Mouse (Mus musculus): ENCODE data around the gene Dclk3. TPM values are rescaled to one million over a fixed set of nuclear protein-coding genes. Genes with fewer than 3 reads are reported as not detected.

Dclk3 gene
- polyA plus RNA-seq, 1 experiment, result 28.7 TPM

DNA sequence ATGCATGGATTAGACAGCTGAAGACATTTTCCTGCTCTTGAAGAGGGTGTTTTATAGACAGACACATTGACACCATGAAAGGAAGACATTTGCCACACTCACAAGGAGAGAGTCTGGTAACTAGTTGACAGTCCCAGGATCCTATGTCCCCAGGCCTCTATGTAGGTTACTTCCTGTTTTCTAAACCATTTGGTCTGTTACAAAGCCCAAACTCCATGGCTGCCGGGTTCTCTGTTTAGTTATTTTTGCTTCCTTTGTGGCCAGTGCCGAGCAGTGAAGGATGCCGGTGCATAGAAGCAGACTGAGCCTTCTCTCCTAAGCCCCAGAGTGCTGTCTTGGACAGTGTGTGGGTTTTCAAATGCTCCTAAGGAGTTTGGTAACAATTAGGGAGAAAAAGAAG lies 15.0 kb downstream of the Dclk3 start:
- Histone ChIP-seq H3K4me1 (ENCODE audit: control insufficient read depth, insufficient read depth, low read length) (peaks cover 12% of the 10 kb centered on the region), H3K4me3 (ENCODE audit: insufficient read depth, low read length) (no peak overlapping the region), H3K27ac (ENCODE audit: insufficient read depth, low read length) (no peak overlapping the region)
- no peak for TF ChIP-seq CTCF (IDR thresholded peaks at IDR 0.05; ENCODE audit: extremely low read depth, insufficient read depth, low read length)
- TF ChIP-seq POLR2A (IDR thresholded peaks at IDR 0.05; ENCODE audit: extremely low read depth, insufficient read depth, low read length), result no peak

DNA sequence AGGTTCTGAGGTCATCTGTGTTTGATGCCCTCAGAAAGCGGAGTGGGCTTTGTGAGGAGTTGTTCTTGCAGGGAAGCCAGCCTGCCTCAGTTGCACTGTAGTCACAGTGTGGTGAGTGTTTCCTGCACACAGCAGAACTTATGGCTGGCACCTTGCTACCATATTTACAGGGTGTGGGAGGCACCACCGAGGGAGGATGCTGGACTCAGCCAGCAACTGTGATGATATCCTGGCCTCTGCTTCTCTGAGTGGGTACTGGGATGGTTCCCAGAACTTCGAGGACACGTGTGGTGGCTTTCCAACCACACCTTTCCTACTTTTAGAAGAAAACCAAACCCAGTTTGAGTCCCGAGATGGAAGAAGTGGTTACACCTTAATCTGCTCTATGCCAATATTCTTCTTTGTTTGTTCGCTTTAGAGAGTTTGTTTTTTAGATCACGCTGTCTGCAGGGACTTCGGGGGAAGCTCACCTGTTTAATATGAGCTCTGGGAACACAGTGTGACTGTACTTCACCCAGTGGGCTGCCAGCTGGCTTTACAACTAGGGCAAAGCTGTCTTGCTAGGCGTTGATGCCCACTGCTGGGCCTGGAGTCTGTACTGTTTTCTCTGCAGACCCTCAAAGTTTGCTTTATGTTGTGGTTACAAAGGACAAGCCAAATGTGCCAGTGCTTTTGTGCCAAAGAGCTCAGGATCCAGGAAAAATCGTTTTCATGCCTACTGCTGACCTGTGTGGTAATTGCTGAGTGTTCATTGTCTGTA lies 18.5 kb downstream of the Dclk3 start:
- TF ChIP-seq CTCF (IDR thresholded peaks at IDR 0.05; ENCODE audit: extremely low read depth, insufficient read depth, low read length), result no peak
- no peak for TF ChIP-seq POLR2A (IDR thresholded peaks at IDR 0.05; ENCODE audit: extremely low read depth, insufficient read depth, low read length)
- peaks cover 11% of the 10 kb centered on the region for H3K4me1 ChIP-seq (ENCODE audit: control insufficient read depth, insufficient read depth, low read length)
- H3K4me3 ChIP-seq (ENCODE audit: insufficient read depth, low read length), result no peak overlapping the region
- H3K27ac ChIP-seq (ENCODE audit: insufficient read depth, low read length), result no peak overlapping the region

DNA sequence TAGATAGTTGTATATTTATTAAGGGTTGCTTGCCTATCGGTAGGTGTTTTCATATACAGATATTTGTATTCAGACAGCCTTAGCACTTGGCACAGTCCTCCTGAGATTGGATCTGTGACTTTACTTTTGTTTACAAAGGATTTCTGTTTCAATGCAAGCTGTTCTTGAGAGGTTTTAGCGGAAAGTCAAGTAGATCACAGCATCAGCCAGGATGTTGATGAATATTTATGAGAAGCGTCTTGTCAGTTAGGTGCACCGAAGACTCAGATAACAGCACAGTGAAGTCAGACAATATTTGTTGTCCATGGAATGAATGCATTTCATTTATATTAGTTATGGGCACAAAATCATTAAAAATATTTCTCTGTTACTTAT lies 19.0 kb downstream of the Dclk3 start:
- TF ChIP-seq CTCF (IDR thresholded peaks at IDR 0.05; ENCODE audit: extremely low read depth, insufficient read depth, low read length), result no peak
- no peak for TF ChIP-seq POLR2A (IDR thresholded peaks at IDR 0.05; ENCODE audit: extremely low read depth, insufficient read depth, low read length)
- Histone ChIP-seq H3K4me3 (ENCODE audit: insufficient read depth, low read length) (no peak overlapping the region), H3K27ac (ENCODE audit: insufficient read depth, low read length) (no peak overlapping the region), H3K4me1 (ENCODE audit: control insufficient read depth, insufficient read depth, low read length) (peaks cover 11% of the 10 kb centered on the region)

DNA sequence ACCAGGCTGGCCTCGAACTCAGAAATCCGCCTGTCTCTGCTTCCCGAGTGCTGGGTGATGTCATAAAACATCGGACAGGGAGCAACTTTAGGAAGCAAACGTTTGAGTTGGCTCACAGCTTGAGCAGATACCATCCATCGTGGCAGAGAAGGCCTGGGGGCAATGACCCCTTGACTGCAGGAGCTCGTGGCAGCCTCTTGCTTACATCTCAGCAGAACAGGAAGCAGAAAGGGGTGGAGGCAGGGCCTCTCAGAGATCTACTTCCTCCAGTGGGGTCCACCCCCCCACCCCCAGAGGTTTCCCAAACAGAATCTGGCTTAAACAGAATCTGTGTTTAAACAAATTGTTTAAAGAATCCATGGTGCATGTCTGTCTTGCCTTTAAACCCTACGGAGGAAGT lies 20.6 kb downstream of the Dclk3 start:
- Histone ChIP-seq H3K27ac (ENCODE audit: insufficient read depth, low read length) (no peak overlapping the region), H3K4me1 (ENCODE audit: control insufficient read depth, insufficient read depth, low read length) (peaks cover 10% of the 10 kb centered on the region), H3K4me3 (ENCODE audit: insufficient read depth, low read length) (no peak overlapping the region)
- no peak for TF ChIP-seq CTCF (IDR thresholded peaks at IDR 0.05; ENCODE audit: extremely low read depth, insufficient read depth, low read length)
- TF ChIP-seq POLR2A (IDR thresholded peaks at IDR 0.05; ENCODE audit: extremely low read depth, insufficient read depth, low read length), result no peak

DNA sequence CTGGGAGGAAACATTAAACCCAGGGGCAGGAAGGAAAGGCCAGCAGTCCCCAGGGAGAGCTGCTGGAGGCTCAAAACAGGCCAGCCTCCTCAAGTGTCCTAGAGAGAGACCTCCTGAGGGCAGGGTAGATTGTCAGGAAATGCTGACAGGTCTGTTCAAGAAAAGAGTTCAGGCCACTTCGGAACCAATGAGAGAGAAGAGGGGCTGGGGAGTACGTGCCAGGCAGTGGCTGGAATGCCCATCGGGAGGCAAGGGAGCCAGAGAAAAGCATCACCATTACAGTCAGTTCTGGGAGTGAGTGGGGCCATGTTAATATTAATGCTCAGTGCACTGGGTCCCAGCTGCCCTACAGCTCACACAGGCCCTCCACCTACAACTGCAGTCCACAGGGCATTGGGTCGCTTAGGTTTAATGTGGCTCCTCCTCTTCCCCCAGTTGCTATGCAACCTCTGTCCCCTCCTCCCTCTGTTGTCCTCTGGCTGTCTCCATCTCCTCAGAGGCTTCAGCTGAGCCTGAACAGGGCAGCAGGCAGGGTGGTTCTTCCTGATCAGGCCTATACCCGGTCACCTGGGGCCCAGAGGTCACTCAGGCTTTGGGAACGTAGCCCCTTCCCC lies 21.4 kb downstream of the Dclk3 start:
- TF ChIP-seq POLR2A (IDR thresholded peaks at IDR 0.05; ENCODE audit: extremely low read depth, insufficient read depth, low read length) (no peak), CTCF (IDR thresholded peaks at IDR 0.05; ENCODE audit: extremely low read depth, insufficient read depth, low read length) (no peak)
- H3K27ac ChIP-seq (ENCODE audit: insufficient read depth, low read length), result no peak overlapping the region
- H3K4me3 ChIP-seq (ENCODE audit: insufficient read depth, low read length), result no peak overlapping the region
- H3K4me1 ChIP-seq (ENCODE audit: control insufficient read depth, insufficient read depth, low read length), result peaks cover 8% of the 10 kb centered on the region

DNA sequence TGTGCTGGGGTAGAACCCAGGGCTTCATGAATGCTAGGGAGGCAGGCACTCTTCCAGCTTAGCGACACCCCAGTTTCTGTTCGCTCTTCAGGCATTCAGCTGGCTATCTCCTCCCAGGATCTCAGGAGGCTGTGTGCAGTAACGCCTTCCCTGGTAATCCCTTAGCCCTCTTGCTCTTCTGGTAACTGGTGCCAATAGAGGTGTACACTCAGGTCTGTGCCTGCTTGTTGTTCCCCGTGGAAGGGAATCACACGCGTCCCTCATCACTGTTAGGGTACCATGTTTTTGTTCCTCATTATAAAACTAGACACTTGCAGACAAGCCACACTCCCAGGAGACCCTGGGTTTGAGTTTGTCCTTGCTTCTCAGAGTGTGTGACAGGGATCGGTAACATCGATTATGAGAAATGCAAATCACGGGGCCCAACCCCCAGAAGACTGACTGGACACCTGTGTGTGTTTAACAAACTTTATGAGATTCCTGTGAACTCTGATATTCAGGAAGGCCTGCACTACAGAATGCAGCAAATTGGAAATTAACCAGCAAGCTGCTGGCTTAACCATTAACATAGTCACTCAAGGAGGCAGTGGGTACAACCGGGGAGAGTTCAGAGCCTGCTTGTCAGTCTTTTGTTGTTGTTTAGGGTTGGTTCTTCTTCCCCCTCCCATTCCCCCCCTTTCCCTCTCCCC lies 22.7 kb downstream of the Dclk3 start:
- H3K4me3 ChIP-seq (ENCODE audit: insufficient read depth, low read length), result no peak overlapping the region
- H3K27ac ChIP-seq (ENCODE audit: insufficient read depth, low read length), result no peak overlapping the region
- no peak for TF ChIP-seq POLR2A (IDR thresholded peaks at IDR 0.05; ENCODE audit: extremely low read depth, insufficient read depth, low read length)
- no peak for TF ChIP-seq CTCF (IDR thresholded peaks at IDR 0.05; ENCODE audit: extremely low read depth, insufficient read depth, low read length)
- peaks cover 7% of the 10 kb centered on the region for H3K4me1 ChIP-seq (ENCODE audit: control insufficient read depth, insufficient read depth, low read length)

DNA sequence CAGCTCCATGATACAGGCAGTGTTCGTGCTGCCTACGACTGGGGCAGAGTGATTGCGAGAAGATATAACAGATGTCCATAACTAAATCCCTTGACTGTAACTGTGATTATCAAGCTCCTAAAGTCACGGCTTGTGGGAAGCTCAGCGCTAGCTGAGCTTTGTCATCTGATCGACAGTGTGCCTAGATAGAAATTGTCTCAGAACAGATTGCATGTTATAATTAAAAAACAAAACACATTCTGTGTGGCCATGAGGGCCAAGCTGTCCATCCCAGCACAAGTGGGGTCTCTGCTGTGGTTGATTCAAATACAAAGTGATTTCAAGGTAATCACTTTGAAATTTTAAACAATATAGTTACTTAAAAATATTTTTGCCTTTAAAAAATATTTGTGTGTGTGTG lies 26.8 kb downstream of the Dclk3 start:
- Histone ChIP-seq H3K27ac (ENCODE audit: insufficient read depth, low read length) (no peak overlapping the region), H3K4me1 (ENCODE audit: control insufficient read depth, insufficient read depth, low read length) (peaks cover 2% of the 10 kb centered on the region; the same call in 1 of the 2 replicates), H3K4me3 (ENCODE audit: insufficient read depth, low read length) (no peak overlapping the region)
- TF ChIP-seq POLR2A (IDR thresholded peaks at IDR 0.05; ENCODE audit: extremely low read depth, insufficient read depth, low read length) (no peak), CTCF (IDR thresholded peaks at IDR 0.05; ENCODE audit: extremely low read depth, insufficient read depth, low read length) (no peak)

DNA sequence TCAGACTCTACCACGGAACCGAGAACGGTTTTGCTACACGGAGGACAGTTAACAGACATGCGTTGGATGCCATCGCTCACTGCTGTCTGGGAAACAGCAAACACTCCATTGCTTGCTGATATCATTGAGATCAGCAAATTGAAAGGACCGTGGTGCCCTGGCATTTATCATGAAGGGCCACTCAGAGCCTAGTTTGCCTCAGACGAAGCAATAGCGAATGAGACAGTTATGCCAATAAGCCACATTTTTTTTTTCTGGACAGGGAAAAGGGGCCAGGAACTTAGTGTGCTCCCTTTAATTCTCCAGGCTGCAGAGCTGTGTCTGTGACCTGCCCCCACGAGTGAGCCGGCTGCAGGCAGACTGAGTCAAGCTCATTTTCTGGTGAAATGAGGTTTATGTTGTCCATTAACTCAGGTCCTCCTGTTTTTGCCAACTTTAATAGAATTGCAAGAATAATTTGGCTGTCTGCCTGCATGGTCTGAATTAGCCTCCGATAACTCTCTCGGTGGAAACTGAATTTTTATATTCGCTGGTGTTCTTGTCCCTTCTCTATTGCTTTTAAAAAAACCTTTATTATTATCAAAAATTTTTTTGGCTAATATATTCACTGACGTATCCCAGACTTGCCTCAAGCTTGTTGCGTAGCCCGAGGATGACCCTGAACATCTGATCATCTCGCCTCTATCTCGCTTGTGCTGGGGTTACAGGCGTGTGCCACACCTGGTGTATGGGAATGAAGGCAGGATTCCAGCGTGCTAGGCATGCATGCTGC lies 35.0 kb downstream of the Dclk3 start:
- no peak for TF ChIP-seq CTCF (IDR thresholded peaks at IDR 0.05; ENCODE audit: extremely low read depth, insufficient read depth, low read length)
- TF ChIP-seq POLR2A (IDR thresholded peaks at IDR 0.05; ENCODE audit: extremely low read depth, insufficient read depth, low read length), result no peak
- no peak overlapping the region for H3K27ac ChIP-seq (ENCODE audit: insufficient read depth, low read length)
- peaks cover 7% of the 10 kb centered on the region for H3K4me1 ChIP-seq (ENCODE audit: control insufficient read depth, insufficient read depth, low read length)
- no peak overlapping the region for H3K4me3 ChIP-seq (ENCODE audit: insufficient read depth, low read length)

DNA sequence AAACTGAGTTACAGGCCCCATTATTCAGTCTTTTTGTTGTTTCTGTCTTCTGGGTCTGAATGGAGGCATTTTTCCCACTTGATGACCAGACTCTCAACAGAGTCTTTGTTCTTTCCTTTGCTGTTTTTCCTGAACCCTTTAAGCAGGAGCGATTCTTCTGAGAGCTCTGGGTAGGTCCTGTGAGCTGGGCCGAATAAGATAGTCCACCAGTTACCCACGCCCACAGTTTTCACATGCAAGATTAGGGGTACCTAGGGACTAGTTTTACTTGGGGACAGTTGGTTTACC lies 35.5 kb downstream of the Dclk3 start:
- Histone ChIP-seq H3K4me1 (ENCODE audit: control insufficient read depth, insufficient read depth, low read length) (peaks cover 7% of the 10 kb centered on the region), H3K27ac (ENCODE audit: insufficient read depth, low read length) (no peak overlapping the region; the same call in 1 of the 2 replicates)
- no peak for TF ChIP-seq CTCF (IDR thresholded peaks at IDR 0.05; ENCODE audit: extremely low read depth, insufficient read depth, low read length)

More for the DNA sequence above, 35.5 kb downstream of the Dclk3 start:
- H3K4me3 ChIP-seq (ENCODE audit: insufficient read depth, low read length), result no peak overlapping the region
